Mouse (Mus musculus) kidney, postnatal 0 days (tissue): Measurements from ENCODE around the gene Kirrel3. TPM values are rescaled to one million over a fixed set of nuclear protein-coding genes. Genes with fewer than 3 reads are reported as not detected.

Source experiments
- ATAC-seq: fragments of 200-750 bp; cut with Nextera tagmentation; replicated peaks from 2 replicates; pipeline ENCODE4 v1.8.0; 2017; ENCODE audit warnings: low read depth, moderate number of reproducible peaks, moderate TSS enrichment, moderate library complexity; ENCODE audit not compliant: low FRiP score
- DNase-seq: peaks from one replicate; pipeline ENCODE4 v3.0.0-alpha.2; 2016; ENCODE audit warnings: low spot score
- H3K27ac ChIP-seq: fragments of 300-500 bp; sonication (generic); 2 replicates; pipeline ENCODE4 v1.5.1; 2014; ENCODE audit warnings: mild to moderate bottlenecking
- H3K27me3 ChIP-seq: fragments of 300-500 bp; sonication (generic); 2 replicates; pipeline ENCODE4 v1.6.1; 2014; ENCODE audit warnings: low read length, mixed read lengths; ENCODE audit not compliant: insufficient read depth
- H3K36me3 ChIP-seq: fragments of 300-500 bp; sonication (generic); 2 replicates; pipeline ENCODE4 v1.6.1; 2014; ENCODE audit warnings: low read length, mixed read lengths; ENCODE audit not compliant: insufficient read depth
- H3K4me1 ChIP-seq: fragments of 300-500 bp; sonication (generic); replicated peaks from 2 replicates; pipeline ENCODE4 v1.6.1; 2014; ENCODE audit warnings: antibody characterized with exemption, low read length, mixed read lengths; ENCODE audit not compliant: insufficient read depth
- H3K4me2 ChIP-seq: fragments of 300-500 bp; sonication (generic); 2 replicates; pipeline ENCODE4 v1.6.1; 2014; ENCODE audit warnings: mild to moderate bottlenecking, low read length, moderate library complexity, mixed read lengths
- H3K4me3 ChIP-seq: fragments of 300-500 bp; sonication (generic); replicated peaks from 2 replicates; pipeline ENCODE4 v1.5.1; 2014; ENCODE audit warnings: low read depth, low read length
- H3K9ac ChIP-seq: fragments of 300-500 bp; sonication (generic); 2 replicates; pipeline ENCODE4 v1.6.1; 2014; ENCODE audit warnings: low read depth, low read length
- H3K9me3 ChIP-seq: fragments of 300-500 bp; sonication (generic); replicated peaks from 2 replicates; pipeline ENCODE4 v1.6.1; 2016; ENCODE audit warnings: low read length, inconsistent platforms, mixed read lengths
- CTCF ChIP-seq: IDR thresholded peaks from 2 replicates; pipeline ENCODE4 v1.5.1; 2016; ENCODE audit warnings: antibody characterized with exemption, low read depth, mild to moderate bottlenecking, moderate library complexity
- WGBS: fragments of 180-500 bp; shearing (Covaris S2); extraction: QIAGEN DNeasy Blood & Tissue Kit; methylation state at CpG from one replicate; pipeline ENCODE4 v1.1.7; 2014; 5-methylcytosine and 5-hydroxymethylcytosine counted together
- polyA plus RNA-seq: library from polyadenylated mRNA; unstranded; fragments of >200 nt; fragmentation: Nextera tagmentation; extraction: Ambion mirVana; gene quantifications from 2 replicates; pipeline ENCODE4 v1.2.1, GENCODE M21; 2015

Kirrel3 gene
- polyA plus RNA-seq, 1 experiment from 2014 or later: 0.82 TPM

GRCm38 (mm10) chr9:34858071-34858470, 372.4 kb downstream of the Kirrel3 start:
- Histone ChIP-seq H3K4me2 (no peak overlapping the region), H3K4me1 (no peaks in the 10 kb centered on the region), H3K9ac (no peak overlapping the region), H3K36me3 (no peaks in the 10 kb centered on the region), H3K9me3 (no peaks in the 10 kb centered on the region), H3K27me3 (no peaks in the 10 kb centered on the region), H3K4me3 (no peak overlapping the region), H3K27ac (no peak overlapping the region)
- no peak for TF ChIP-seq CTCF
- ATAC-seq (no peak), DNase-seq (no peak)
- 93% methylated on average over 9 of the region's 10 CpGs for WGBS

GRCm38 (mm10) chr9:34860934-34861333, 375.2 kb downstream of the Kirrel3 start:
- Histone ChIP-seq H3K9me3 (no peaks in the 10 kb centered on the region), H3K9ac (no peak overlapping the region), H3K27ac (no peak overlapping the region), H3K4me3 (no peak overlapping the region), H3K4me1 (no peaks in the 10 kb centered on the region), H3K36me3 (no peaks in the 10 kb centered on the region), H3K4me2 (no peak overlapping the region), H3K27me3 (no peaks in the 10 kb centered on the region)
- no peak for TF ChIP-seq CTCF
- ATAC-seq (no peak), DNase-seq (no peak)
- 33% methylated on average over 4 of the region's 4 CpGs for WGBS

- Histone ChIP-seq H3K4me2 (no peak overlapping the region), H3K4me3 (no peak overlapping the region), H3K4me1 (no peaks in the 10 kb centered on the region), H3K9me3 (no peaks in the 10 kb centered on the region), H3K27ac (no peak overlapping the region), H3K27me3 (no peaks in the 10 kb centered on the region), H3K36me3 (no peaks in the 10 kb centered on the region), H3K9ac (no peak overlapping the region)
- peak; percentile 72 for TF ChIP-seq CTCF
- DNase-seq (peak; percentile 37), ATAC-seq (no peak)
- 46% methylated on average over 2 of the region's 2 CpGs for WGBS
These were observed 376.1 kb downstream of the Kirrel3 start for GRCm38 (mm10) chr9:34861775-34862174.

GRCm38 (mm10) chr9:34865606-34866005, 379.9 kb downstream of the Kirrel3 start:
- ATAC-seq: no peak
- Histone ChIP-seq H3K4me3 (no peak overlapping the region), H3K9ac (no peak overlapping the region), H3K27me3 (no peaks in the 10 kb centered on the region), H3K9me3 (no peaks in the 10 kb centered on the region), H3K4me1 (no peaks in the 10 kb centered on the region), H3K36me3 (no peaks in the 10 kb centered on the region), H3K27ac (no peak overlapping the region), H3K4me2 (no peak overlapping the region)
- DNase-seq: no peak
- 58% methylated on average over 6 of the region's 6 CpGs for WGBS
- TF ChIP-seq CTCF: no peak

DNA sequence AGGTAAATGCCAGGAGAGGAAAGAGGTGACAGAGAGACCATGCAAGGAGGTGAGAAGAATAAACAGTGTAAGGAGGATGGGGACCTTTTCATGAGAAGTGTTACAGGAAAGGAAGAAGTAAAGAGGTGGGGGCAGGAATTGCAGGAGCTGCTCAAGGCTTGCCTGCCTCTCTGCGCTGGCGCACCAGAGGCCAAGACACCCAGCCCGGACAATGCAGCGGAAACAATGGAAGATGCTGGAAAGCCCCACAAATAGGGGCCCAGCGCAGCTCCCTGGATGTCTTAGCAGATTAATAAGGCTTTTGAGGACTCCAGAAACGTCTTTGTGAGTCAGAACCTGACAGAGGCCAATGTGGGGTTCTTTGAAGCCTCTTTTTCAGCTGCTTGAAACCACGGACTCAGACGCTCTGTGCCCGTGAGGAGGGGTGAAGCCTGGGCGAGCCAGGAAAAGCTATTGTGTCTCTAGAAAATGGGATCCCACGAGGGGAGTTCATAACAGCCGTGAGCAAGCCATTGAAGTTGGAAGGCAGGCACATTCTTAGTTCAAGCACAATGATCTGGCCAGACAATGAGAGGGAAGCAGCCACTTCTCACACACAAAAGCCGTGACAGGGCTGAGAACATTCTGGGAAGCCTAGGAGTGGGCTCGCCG, 385.7 kb downstream of the Kirrel3 start:
- TF ChIP-seq CTCF: no peak
- 64% methylated on average over 15 of the region's 15 CpGs for WGBS
- no peaks in the 10 kb centered on the region for H3K4me1 ChIP-seq
- no peak overlapping the region for H3K4me2 ChIP-seq
- DNase-seq: no peak
- H3K27ac ChIP-seq: no peak overlapping the region
- no peak for ATAC-seq
- no peaks in the 10 kb centered on the region for H3K36me3 ChIP-seq
- H3K9ac ChIP-seq: no peak overlapping the region
- H3K9me3 ChIP-seq: no peaks in the 10 kb centered on the region
- no peaks in the 10 kb centered on the region for H3K27me3 ChIP-seq
- no peak overlapping the region for H3K4me3 ChIP-seq

- no peak for TF ChIP-seq CTCF
- Histone ChIP-seq H3K9me3 (no peaks in the 10 kb centered on the region), H3K9ac (no peak overlapping the region), H3K27me3 (no peaks in the 10 kb centered on the region), H3K4me2 (no peak overlapping the region), H3K36me3 (no peaks in the 10 kb centered on the region), H3K27ac (no peak overlapping the region), H3K4me3 (no peak overlapping the region), H3K4me1 (no peaks in the 10 kb centered on the region)
- no peak for ATAC-seq
- 79% methylated on average over 6 of the region's 6 CpGs for WGBS
- no peak for DNase-seq
These were observed 389.5 kb downstream of the Kirrel3 start for GRCm38 (mm10) chr9:34875238-34875637.

DNA sequence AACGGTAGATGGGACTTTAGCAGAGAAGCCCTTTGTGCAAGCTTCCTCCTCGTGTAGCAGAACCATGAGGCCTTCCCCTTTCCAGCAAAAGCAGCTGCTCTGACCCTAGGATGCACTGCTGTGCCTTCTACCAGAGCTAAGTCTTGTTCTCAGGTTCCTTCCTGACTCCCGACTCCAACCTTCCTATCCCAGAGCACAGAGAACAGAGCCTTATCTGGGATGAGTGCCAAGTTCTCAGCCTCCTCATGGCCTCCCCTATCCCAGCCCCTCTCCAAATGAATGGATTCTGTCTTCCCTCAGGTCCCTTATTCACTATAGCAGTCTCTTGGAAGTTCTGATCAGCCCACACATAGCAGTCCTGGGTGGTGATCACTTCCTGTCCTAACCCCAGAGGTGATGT, 391.5 kb downstream of the Kirrel3 start:
- Histone ChIP-seq H3K27ac (no peak overlapping the region), H3K4me3 (no peak overlapping the region), H3K27me3 (no peaks in the 10 kb centered on the region), H3K9ac (no peak overlapping the region), H3K9me3 (no peaks in the 10 kb centered on the region), H3K4me2 (no peak overlapping the region), H3K36me3 (no peaks in the 10 kb centered on the region), H3K4me1 (no peaks in the 10 kb centered on the region)
- no peak for ATAC-seq
- WGBS: 41% methylated on average over 3 of the region's 3 CpGs
- no peak for DNase-seq
- TF ChIP-seq CTCF: no peak
